Mouse (Mus musculus) left cerebral cortex, postnatal 14 days (tissue): ENCODE measurements around the gene Npdc1. TPM values are rescaled to one million over a fixed set of nuclear protein-coding genes. Genes with fewer than 3 reads are reported as not detected.

Source experiments
- DNase-seq, 2 experiments: peaks; one replicate each; pipeline ENCODE4 v3.0.0; 2021 to 2022; ENCODE audit warnings: low spot score in 2 of 2, mixed read lengths in 1 of 2
- intact Hi-C: fragments of 180-260 bp; cut with DNase I; formaldehyde crosslinking; loops from one replicate; pipeline ENCODE4 v1.15.1; 2025
- microRNA-seq, 2 experiments: library from miRNA; unstranded; fragments of <30 nt; microRNA quantifications; one replicate each; pipeline ENCODE4 v1.2.0; 2022
- total RNA-seq, 2 experiments: library from RNA; stranded (reverse); gene quantifications; 2 replicates each; pipeline ENCODE4 v1.2.3; 2021

The Npdc1 gene
- total RNA-seq, 2 experiments from 2014 or later = 366 to 370 TPM

- intact Hi-C loops = no loop called here
- DNase-seq = no peak
Measured at GRCm38 (mm10) chr2:25457022-25457896, 58.1 kb downstream of the Npdc1 start.

- no peak for DNase-seq
- intact Hi-C loops = no loop called here
Measured at GRCm38 (mm10) chr2:25458911-25459310, 59.8 kb downstream of the Npdc1 start.

Small RNA genes within 50 kb of the gene (microRNA-seq; reads per million reads assigned to microRNA genes)
- 6.1 to 6.6 reads per million in 2 experiments for gene Mir3087

Other genes starting within 250 kb of the Npdc1 start
- gene Nrarp, start 218.6 kb upstream of the Npdc1 start, total RNA-seq = 10 to 100 TPM; 38.6 to 44.9 TPM
- 1 to 10 TPM; 1.7 to 2.6 TPM for gene Tor4a, start 202.5 kb upstream of the Npdc1 start, total RNA-seq
- gene Nelfb, start 187.9 kb upstream of the Npdc1 start, total RNA-seq = 10 to 100 TPM; 49.9 to 52.1 TPM
- gene Stpg3, start 184.7 kb upstream of the Npdc1 start, total RNA-seq = under 1 TPM; 0.27 to 0.44 TPM
- not detected for gene Fam166a, start 180.6 kb upstream of the Npdc1 start, total RNA-seq
- gene Tubb4b, start 174.6 kb upstream of the Npdc1 start, total RNA-seq = 100 to 1,000 TPM; 478 to 505 TPM
- not detected for gene Slc34a3, start 165.0 kb upstream of the Npdc1 start, total RNA-seq
- gene Rnf224, start 162.6 kb upstream of the Npdc1 start, total RNA-seq = not detected
- gene Rnf208, start 157.1 kb upstream of the Npdc1 start, total RNA-seq = 100 to 1,000 TPM; 220 to 242 TPM
- gene Cysrt1, start 156.9 kb upstream of the Npdc1 start, total RNA-seq = under 1 TPM in 1 of 2 experiments, not detected in 1; 0.79 TPM
- 1 to 10 TPM; 2.3 to 2.8 TPM for gene AL732309.1, start 152.5 kb upstream of the Npdc1 start, total RNA-seq
- 10 to 100 TPM; 35.3 to 41.3 TPM for gene Tmem203, start 143.9 kb upstream of the Npdc1 start, total RNA-seq
- 10 to 100 TPM; 14.2 to 15.7 TPM for gene Tprn, start 136.7 kb upstream of the Npdc1 start, total RNA-seq
- gene Ssna1, start 126.9 kb upstream of the Npdc1 start, total RNA-seq = 10 to 100 TPM; 70.9 to 72.1 TPM
- gene Anapc2, start 126.9 kb upstream of the Npdc1 start, total RNA-seq = 10 to 100 TPM; 69.8 to 73.2 TPM
- not detected for gene Tmem210, start 111.2 kb upstream of the Npdc1 start, total RNA-seq
- gene Lrrc26, start 109.4 kb upstream of the Npdc1 start, total RNA-seq = not detected
- 100 to 1,000 TPM; 477 to 493 TPM for gene Grin1, start 80.2 kb upstream of the Npdc1 start, total RNA-seq
- 10 to 100 TPM; 57.2 to 59.0 TPM for gene Man1b1, start 67.0 kb upstream of the Npdc1 start, total RNA-seq
- gene Dpp7, start 43.0 kb upstream of the Npdc1 start, total RNA-seq = 10 to 100 TPM; 28.0 to 31.6 TPM
- gene Uap1l1, start 33.7 kb upstream of the Npdc1 start, total RNA-seq = 10 to 100 TPM; 12.2 to 14.8 TPM
- gene Sapcd2, start 27.0 kb upstream of the Npdc1 start, total RNA-seq = 1 to 10 TPM; 6.2 to 7.0 TPM
- 10 to 100 TPM; 14.7 to 17.5 TPM for gene Entpd2, start 3.5 kb upstream of the Npdc1 start, total RNA-seq
- under 1 TPM; 0.26 to 0.27 TPM for gene Fut7, start 23.9 kb downstream of the Npdc1 start, total RNA-seq
- gene Abca2, start 29.4 kb downstream of the Npdc1 start, total RNA-seq = 100 to 1,000 TPM; 137 to 152 TPM
- gene Clic3, start 57.5 kb downstream of the Npdc1 start, total RNA-seq = 1 to 10 TPM in 1 of 2 experiments, under 1 TPM in 1; 0.59 to 1.2 TPM
- gene Paxx, start 61.7 kb downstream of the Npdc1 start, total RNA-seq = 10 to 100 TPM; 64.1 to 66.3 TPM
- 1,000 to 10,000 TPM; 1,462 to 1,765 TPM for gene Ptgds, start 70.7 kb downstream of the Npdc1 start, total RNA-seq
- not detected for gene Lcn12, start 94.6 kb downstream of the Npdc1 start, total RNA-seq
- gene Fbxw5, start 101.4 kb downstream of the Npdc1 start, total RNA-seq = 100 to 1,000 TPM; 141 to 142 TPM
- gene C8g, start 102.4 kb downstream of the Npdc1 start, total RNA-seq = 1 to 10 TPM in 1 of 2 experiments, under 1 TPM in 1; 0.59 to 1.6 TPM
- 1 to 10 TPM; 9.1 to 9.5 TPM for gene Traf2, start 147.6 kb downstream of the Npdc1 start, total RNA-seq
- 100 to 1,000 TPM; 190 to 202 TPM for gene Edf1, start 158.5 kb downstream of the Npdc1 start, total RNA-seq
- 1 to 10 TPM; 1.8 to 2.1 TPM for gene Mamdc4, start 175.5 kb downstream of the Npdc1 start, total RNA-seq
- gene Phpt1, start 175.9 kb downstream of the Npdc1 start, total RNA-seq = 100 to 1,000 TPM in 1 of 2 experiments, 10 to 100 TPM in 1; 93.5 to 105 TPM
- 100 to 1,000 TPM; 123 to 129 TPM for gene Ajm1, start 182.4 kb downstream of the Npdc1 start, total RNA-seq
- 100 to 1,000 TPM; 117 to 118 TPM for gene Rabl6, start 209.2 kb downstream of the Npdc1 start, total RNA-seq
- not detected for gene Ccdc183, start 218.3 kb downstream of the Npdc1 start, total RNA-seq
- 10 to 100 TPM; 27.2 to 27.7 TPM for gene Tmem141, start 222.7 kb downstream of the Npdc1 start, total RNA-seq
- 1 to 10 TPM in 1 of 2 experiments, under 1 TPM in 1; 0.72 to 1.1 TPM for gene Fcna, start 228.7 kb downstream of the Npdc1 start, total RNA-seq